Mouse (Mus musculus): ENCODE data around the gene Wdr6.

The Wdr6 gene

GRCm38 (mm10) chr9:108573774-108574690 lies 4.5 kb downstream of the Wdr6 start:
- DNase-seq (ENCODE audit: low spot score in 2 of 2) = peak in 1 of 2 experiments; percentile 71

- DNase-seq (ENCODE audit: low spot score in 2 of 2) = no peak
Observed at GRCm38 (mm10) chr9:108572321-108572720, 6.2 kb downstream of the Wdr6 start.

- no peak for DNase-seq (ENCODE audit: low spot score in 2 of 2)
Observed at GRCm38 (mm10) chr9:108571401-108571973, 7.1 kb downstream of the Wdr6 start.

GRCm38 (mm10) chr9:108570207-108570896 lies 8.2 kb downstream of the Wdr6 start:
- DNase-seq (ENCODE audit: low spot score in 2 of 2) = peak; percentile 73 to 85

- DNase-seq (ENCODE audit: low spot score in 2 of 2) = peak; percentile 83 to 88
Observed at GRCm38 (mm10) chr9:108569381-108570206, 8.9 kb downstream of the Wdr6 start, which contains the start of gene Dalrd3. Dalrd3 (plus strand) TSS chr9:108569886.

GRCm38 (mm10) chr9:108568511-108568921 lies 10.0 kb downstream of the Wdr6 start:
- no peak for DNase-seq (ENCODE audit: low spot score in 2 of 2)

GRCm38 (mm10) chr9:108567931-108568419 lies 10.6 kb downstream of the Wdr6 start:
- DNase-seq (ENCODE audit: low spot score in 2 of 2) = no peak

GRCm38 (mm10) chr9:108566815-108567776 lies 11.4 kb downstream of the Wdr6 start, which contains the start of gene Ndufaf3:
Ndufaf3 (minus strand) TSS chr9:108567434.
- peak; percentile 91 to 94 for DNase-seq (ENCODE audit: low spot score in 2 of 2)

GRCm38 (mm10) chr9:108565881-108566814 lies 12.4 kb downstream of the Wdr6 start:
- DNase-seq (ENCODE audit: low spot score in 2 of 2) = no peak

- DNase-seq (ENCODE audit: low spot score in 2 of 2) = no peak
Observed at GRCm38 (mm10) chr9:108564131-108564530, 14.4 kb downstream of the Wdr6 start.

- DNase-seq (ENCODE audit: low spot score in 2 of 2) = no peak
Observed at GRCm38 (mm10) chr9:108563671-108564070, 14.9 kb downstream of the Wdr6 start.

- DNase-seq (ENCODE audit: low spot score in 2 of 2) = peak; percentile 93 to 94
Observed at GRCm38 (mm10) chr9:108560227-108560841, 18.2 kb downstream of the Wdr6 start, which contains the start of gene Impdh2. Impdh2 (plus strand) TSS chr9:108560286.

- no peak for DNase-seq (ENCODE audit: low spot score in 2 of 2)
Observed at GRCm38 (mm10) chr9:108559169-108559568, 19.4 kb downstream of the Wdr6 start.

GRCm38 (mm10) chr9:108546875-108547274 lies 31.7 kb downstream of the Wdr6 start:
- DNase-seq (ENCODE audit: low spot score in 2 of 2) = no peak

GRCm38 (mm10) chr9:108545986-108546385 lies 32.6 kb downstream of the Wdr6 start:
- DNase-seq (ENCODE audit: low spot score in 2 of 2) = no peak

- no peak for DNase-seq (ENCODE audit: low spot score in 2 of 2)
Observed at GRCm38 (mm10) chr9:108540846-108541245, 37.7 kb downstream of the Wdr6 start.

- no peak for DNase-seq (ENCODE audit: low spot score in 2 of 2)
Observed at GRCm38 (mm10) chr9:108531496-108531895, 47.0 kb downstream of the Wdr6 start.

GRCm38 (mm10) chr9:108530954-108531353 lies 47.6 kb downstream of the Wdr6 start:
- DNase-seq (ENCODE audit: low spot score in 2 of 2) = no peak

All from natural killer cell, adult 2 months (primary cell).